Mouse (Mus musculus): Measurements from ENCODE around the gene Vps35l.

Vps35l gene

GRCm38 (mm10) chr7:118739975-118740531 is at the start of gene Vps35l:
TSS of gene Vps35l (plus strand) at chr7:118740226.
- DNase-seq (ENCODE audit: low spot score) = peak; percentile 59

GRCm38 (mm10) chr7:118691287-118691686 is 48.7 kb upstream of the Vps35l start:
- no peak for DNase-seq (ENCODE audit: low spot score)

GRCm38 (mm10) chr7:118696146-118696545 is 43.9 kb upstream of the Vps35l start:
- DNase-seq (ENCODE audit: low spot score) = no peak

- DNase-seq (ENCODE audit: low spot score) = no peak
These were observed 42.9 kb upstream of the Vps35l start for GRCm38 (mm10) chr7:118697168-118697567.

GRCm38 (mm10) chr7:118698882-118699281 is 41.1 kb upstream of the Vps35l start:
- no peak for DNase-seq (ENCODE audit: low spot score)

- no peak for DNase-seq (ENCODE audit: low spot score)
These were observed 36.9 kb upstream of the Vps35l start for GRCm38 (mm10) chr7:118703144-118703561.

- DNase-seq (ENCODE audit: low spot score) = no peak
These were observed 35.8 kb upstream of the Vps35l start for GRCm38 (mm10) chr7:118704001-118704850.

GRCm38 (mm10) chr7:118705101-118705961 is 34.7 kb upstream of the Vps35l start, which contains the start of gene Gde1:
TSS of gene Gde1 (minus strand) at chr7:118705778.
- peak; percentile 87 for DNase-seq (ENCODE audit: low spot score)

GRCm38 (mm10) chr7:118706051-118706450 is 34.0 kb upstream of the Vps35l start:
- DNase-seq (ENCODE audit: low spot score) = no peak

- DNase-seq (ENCODE audit: low spot score) = no peak
These were observed 33.5 kb upstream of the Vps35l start for GRCm38 (mm10) chr7:118706488-118706887.

GRCm38 (mm10) chr7:118707216-118707615 is 32.8 kb upstream of the Vps35l start:
- no peak for DNase-seq (ENCODE audit: low spot score)

- DNase-seq (ENCODE audit: low spot score) = no peak
These were observed 32.0 kb upstream of the Vps35l start for GRCm38 (mm10) chr7:118708002-118708401.

- DNase-seq (ENCODE audit: low spot score) = no peak
These were observed 29.2 kb upstream of the Vps35l start for GRCm38 (mm10) chr7:118710776-118711175.

GRCm38 (mm10) chr7:118712228-118713173 is 27.5 kb upstream of the Vps35l start, which contains the start of gene Ccp110:
TSS of gene Ccp110 (plus strand) at chr7:118712552.
- peak; percentile 79 for DNase-seq (ENCODE audit: low spot score)

- DNase-seq (ENCODE audit: low spot score) = no peak
These were observed 25.2 kb upstream of the Vps35l start for GRCm38 (mm10) chr7:118714873-118715272.

GRCm38 (mm10) chr7:118718066-118718465 is 22.0 kb upstream of the Vps35l start:
- DNase-seq (ENCODE audit: low spot score) = no peak

- DNase-seq (ENCODE audit: low spot score) = no peak
These were observed 16.1 kb upstream of the Vps35l start for GRCm38 (mm10) chr7:118723927-118724326.

- no peak for DNase-seq (ENCODE audit: low spot score)
These were observed 14.6 kb upstream of the Vps35l start for GRCm38 (mm10) chr7:118725459-118725858.

- no peak for DNase-seq (ENCODE audit: low spot score)
These were observed 11.0 kb upstream of the Vps35l start for GRCm38 (mm10) chr7:118728846-118729587.

GRCm38 (mm10) chr7:118731781-118732180 is 8.2 kb upstream of the Vps35l start:
- no peak for DNase-seq (ENCODE audit: low spot score)

Measured in ovary, postnatal 14 days (tissue).